Mouse (Mus musculus): ENCODE results near the gene Tarbp2. TPM values are rescaled to one million over a fixed set of nuclear protein-coding genes. Genes with fewer than 3 reads are reported as not detected.

The Tarbp2 gene
- polyA plus RNA-seq, 1 experiment, result 54.9 TPM

DNA sequence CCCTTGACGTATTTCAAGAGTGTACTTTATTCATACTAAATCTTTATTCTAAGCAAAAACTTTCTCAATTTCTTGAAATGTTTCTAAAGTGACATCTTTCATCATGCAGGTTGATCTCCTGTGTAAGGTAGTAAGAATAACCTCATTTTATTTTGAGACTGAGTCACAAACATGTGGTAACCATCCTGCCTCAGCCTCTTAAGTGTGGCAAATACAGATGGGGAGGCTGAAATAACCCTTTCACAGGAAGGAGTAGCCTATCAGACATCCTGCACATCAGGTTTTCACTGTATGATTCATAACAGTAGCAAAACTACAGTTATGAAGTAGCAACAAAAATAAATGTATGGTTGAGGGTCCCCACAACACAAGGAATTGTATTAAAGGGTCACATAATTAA, 37.6 kb downstream of the Tarbp2 start:
- no peaks in the 10 kb centered on the region for H3K27me3 ChIP-seq (replicated peaks; ENCODE audit: control insufficient read depth, insufficient read depth, low read length)
- WGBS, result 95% methylated on average over 1 of the region's 1 CpGs
- TF ChIP-seq POLR2A (IDR thresholded peaks at IDR 0.05; ENCODE audit: low read depth, low read length) (no peak), CTCF (conservative IDR thresholded peaks at IDR 0.05; ENCODE audit: insufficient read depth, insufficient read length, low read depth, low read length) (no peak)
- no peak overlapping the region for H3K4me3 ChIP-seq (ENCODE audit: insufficient read depth, low read depth, low read length)
- no peak overlapping the region for H3K27ac ChIP-seq (ENCODE audit: insufficient read depth, low read depth, low read length)
- peaks cover 6% of the 10 kb centered on the region; the same call in 1 of the 2 replicates for H3K36me3 ChIP-seq (ENCODE audit: control insufficient read depth, insufficient read depth, low read length)
- no peaks in the 10 kb centered on the region for H3K4me1 ChIP-seq (ENCODE audit: control insufficient read depth, insufficient read depth, low read length)
- no peak for DNase-seq

DNA sequence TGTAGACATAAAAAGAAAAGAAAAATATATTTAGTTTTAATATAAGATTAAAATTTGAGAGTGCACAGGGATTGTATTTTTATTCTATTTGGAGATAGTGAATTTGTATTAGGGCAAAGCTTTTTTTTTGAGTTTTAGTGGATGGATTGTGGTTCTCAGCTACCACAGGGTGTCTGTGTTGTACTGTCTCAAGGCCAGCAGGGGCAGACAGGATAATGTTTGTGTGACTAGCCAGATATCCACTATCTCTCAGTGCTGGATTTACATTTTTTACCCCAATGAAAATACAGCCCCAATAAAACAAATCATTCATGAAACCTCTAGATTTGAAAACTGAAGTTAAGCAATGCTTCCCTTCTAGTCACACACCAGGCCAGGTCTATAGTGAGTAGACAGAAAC, 39.6 kb downstream of the Tarbp2 start:
- peaks cover 6% of the 10 kb centered on the region; the same call in 1 of the 2 replicates for H3K36me3 ChIP-seq (ENCODE audit: control insufficient read depth, insufficient read depth, low read length)

DNA sequence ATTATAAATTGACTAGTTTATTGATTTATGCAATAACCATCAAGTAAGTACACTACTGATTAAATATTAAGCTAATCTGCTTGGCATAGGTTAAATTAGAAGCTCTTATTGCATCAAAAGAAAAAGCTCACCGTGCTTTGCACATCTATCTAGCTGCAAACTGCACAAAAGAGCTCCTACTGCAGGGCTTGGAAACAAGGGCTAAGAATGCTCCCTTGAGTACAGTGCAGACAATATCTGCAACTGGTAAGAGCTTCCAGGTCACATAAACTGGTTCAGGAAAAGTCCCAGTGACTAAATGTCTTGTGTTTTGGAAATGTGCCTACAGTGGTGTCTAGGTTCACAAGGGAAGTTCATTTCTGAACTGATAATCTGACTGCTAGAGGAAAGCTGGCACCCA, 44.5 kb downstream of the Tarbp2 start:
- Histone ChIP-seq H3K4me3 (ENCODE audit: insufficient read depth, low read depth, low read length) (no peak overlapping the region), H3K36me3 (ENCODE audit: control insufficient read depth, insufficient read depth, low read length) (no peaks in the 10 kb centered on the region; the same call in 1 of the 2 replicates), H3K4me1 (ENCODE audit: control insufficient read depth, insufficient read depth, low read length) (no peaks in the 10 kb centered on the region), H3K27me3 (replicated peaks; ENCODE audit: control insufficient read depth, insufficient read depth, low read length) (no peaks in the 10 kb centered on the region), H3K27ac (ENCODE audit: insufficient read depth, low read depth, low read length) (no peak overlapping the region)
- TF ChIP-seq CTCF (conservative IDR thresholded peaks at IDR 0.05; ENCODE audit: insufficient read depth, insufficient read length, low read depth, low read length) (no peak), POLR2A (IDR thresholded peaks at IDR 0.05; ENCODE audit: low read depth, low read length) (no peak)
- no peak for DNase-seq
- WGBS, result 54% methylated on average over 1 of the region's 1 CpGs

More for the DNA sequence above, 39.6 kb downstream of the Tarbp2 start:
- Histone ChIP-seq H3K27ac (ENCODE audit: insufficient read depth, low read depth, low read length) (no peak overlapping the region), H3K27me3 (replicated peaks; ENCODE audit: control insufficient read depth, insufficient read depth, low read length) (no peaks in the 10 kb centered on the region), H3K4me1 (ENCODE audit: control insufficient read depth, insufficient read depth, low read length) (no peaks in the 10 kb centered on the region), H3K4me3 (ENCODE audit: insufficient read depth, low read depth, low read length) (no peak overlapping the region)
- TF ChIP-seq POLR2A (IDR thresholded peaks at IDR 0.05; ENCODE audit: low read depth, low read length) (no peak), CTCF (conservative IDR thresholded peaks at IDR 0.05; ENCODE audit: insufficient read depth, insufficient read length, low read depth, low read length) (no peak)
- no peak for DNase-seq

DNA sequence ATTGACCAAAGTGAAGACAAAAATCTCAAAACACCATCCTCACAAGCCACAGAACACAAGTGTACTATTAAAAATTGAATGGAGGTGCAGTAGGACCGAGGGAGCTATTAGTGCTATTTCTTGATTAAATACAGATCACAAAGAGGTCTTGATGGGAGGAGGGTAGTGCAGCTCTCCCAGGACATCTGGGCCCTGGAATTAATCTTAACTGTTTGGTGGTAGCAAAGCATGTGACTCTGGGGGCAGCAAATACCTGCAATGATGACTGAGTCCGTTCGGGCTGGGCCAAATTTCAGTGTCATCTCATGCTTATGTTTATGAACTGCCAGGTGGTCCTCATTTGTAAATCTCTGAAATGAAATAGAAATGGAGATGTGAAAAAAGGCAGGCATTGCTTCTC, 45.1 kb downstream of the Tarbp2 start:
- no peak for DNase-seq
- 94% methylated on average over 3 of the region's 3 CpGs for WGBS
- TF ChIP-seq CTCF (conservative IDR thresholded peaks at IDR 0.05; ENCODE audit: insufficient read depth, insufficient read length, low read depth, low read length) (no peak), POLR2A (IDR thresholded peaks at IDR 0.05; ENCODE audit: low read depth, low read length) (no peak)
- Histone ChIP-seq H3K4me3 (ENCODE audit: insufficient read depth, low read depth, low read length) (no peak overlapping the region), H3K4me1 (ENCODE audit: control insufficient read depth, insufficient read depth, low read length) (no peaks in the 10 kb centered on the region), H3K27me3 (replicated peaks; ENCODE audit: control insufficient read depth, insufficient read depth, low read length) (no peaks in the 10 kb centered on the region), H3K36me3 (ENCODE audit: control insufficient read depth, insufficient read depth, low read length) (no peaks in the 10 kb centered on the region; the same call in 1 of the 2 replicates), H3K27ac (ENCODE audit: insufficient read depth, low read depth, low read length) (no peak overlapping the region)

DNA sequence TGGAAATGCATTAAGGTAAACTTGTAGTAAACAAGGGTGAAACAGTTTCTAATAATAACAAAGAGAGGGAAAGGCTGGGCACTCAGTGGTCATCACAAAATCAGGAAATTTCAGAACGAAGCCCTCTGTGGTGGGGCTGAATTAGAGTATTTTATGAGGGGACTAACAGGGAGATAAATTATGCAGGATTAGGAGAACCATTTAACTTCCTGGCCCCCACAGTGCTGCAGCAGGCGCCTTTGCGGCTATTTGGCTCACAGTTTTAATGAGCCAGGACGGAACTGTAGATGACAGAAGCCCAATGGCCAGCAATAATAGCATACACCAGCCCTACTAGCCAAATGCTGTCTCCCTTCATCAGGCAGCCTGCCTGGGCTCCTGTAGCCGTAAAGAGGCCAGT, 45.7 kb downstream of the Tarbp2 start:
- TF ChIP-seq POLR2A (IDR thresholded peaks at IDR 0.05; ENCODE audit: low read depth, low read length) (no peak), CTCF (conservative IDR thresholded peaks at IDR 0.05; ENCODE audit: insufficient read depth, insufficient read length, low read depth, low read length) (no peak)
- Histone ChIP-seq H3K27ac (ENCODE audit: insufficient read depth, low read depth, low read length) (no peak overlapping the region), H3K27me3 (replicated peaks; ENCODE audit: control insufficient read depth, insufficient read depth, low read length) (no peaks in the 10 kb centered on the region), H3K4me1 (ENCODE audit: control insufficient read depth, insufficient read depth, low read length) (no peaks in the 10 kb centered on the region), H3K36me3 (ENCODE audit: control insufficient read depth, insufficient read depth, low read length) (no peaks in the 10 kb centered on the region; the same call in 1 of the 2 replicates), H3K4me3 (ENCODE audit: insufficient read depth, low read depth, low read length) (no peak overlapping the region)
- no peak for DNase-seq
- WGBS, result 85% methylated on average over 5 of the region's 5 CpGs

DNA sequence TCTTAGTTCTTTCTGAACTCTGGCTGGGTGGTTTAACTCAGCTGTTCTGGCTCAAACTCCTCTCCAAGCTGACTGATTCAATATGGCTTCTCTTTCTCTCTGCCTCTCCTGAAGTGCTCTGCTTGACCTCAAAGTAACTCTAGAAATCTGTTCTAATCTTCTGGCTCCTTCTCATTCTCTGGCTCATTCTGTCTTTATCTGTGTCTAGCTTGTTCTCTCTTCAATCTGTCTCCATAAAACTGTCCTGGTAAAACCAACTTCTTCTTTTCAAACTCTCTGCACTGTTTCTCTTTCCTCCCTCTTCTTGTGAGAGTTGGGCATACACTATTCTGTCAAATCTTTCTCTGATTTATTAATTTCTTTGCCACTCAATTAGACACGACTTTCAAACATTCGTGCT, 49.9 kb downstream of the Tarbp2 start:
- TF ChIP-seq POLR2A (IDR thresholded peaks at IDR 0.05; ENCODE audit: low read depth, low read length) (no peak), CTCF (conservative IDR thresholded peaks at IDR 0.05; ENCODE audit: insufficient read depth, insufficient read length, low read depth, low read length) (no peak)
- Histone ChIP-seq H3K36me3 (ENCODE audit: control insufficient read depth, insufficient read depth, low read length) (no peaks in the 10 kb centered on the region), H3K4me3 (ENCODE audit: insufficient read depth, low read depth, low read length) (no peak overlapping the region), H3K27me3 (replicated peaks; ENCODE audit: control insufficient read depth, insufficient read depth, low read length) (no peaks in the 10 kb centered on the region), H3K4me1 (ENCODE audit: control insufficient read depth, insufficient read depth, low read length) (no peaks in the 10 kb centered on the region), H3K27ac (ENCODE audit: insufficient read depth, low read depth, low read length) (no peak overlapping the region)
- no peak for DNase-seq
- 79% methylated on average over 2 of the region's 2 CpGs for WGBS

DNA sequence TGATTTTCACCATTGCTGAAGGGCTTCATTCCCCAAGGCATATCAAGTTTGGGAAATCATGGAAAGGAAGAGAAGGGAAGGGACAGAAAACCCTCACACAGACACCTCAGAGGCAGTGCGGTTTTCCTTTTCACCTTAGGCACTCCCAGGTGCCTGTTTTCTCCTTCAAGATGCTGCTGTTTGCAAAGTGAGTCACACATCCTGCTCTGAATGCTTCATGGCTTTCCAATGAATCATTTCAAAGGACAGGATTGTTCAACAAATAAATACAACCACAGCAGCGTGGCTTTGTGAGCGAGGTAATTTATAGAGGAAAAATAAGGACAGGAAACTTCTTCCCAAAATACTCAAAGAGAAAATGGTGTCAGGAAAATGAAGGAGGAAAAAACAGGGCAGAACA, 54.1 kb downstream of the Tarbp2 start:
- TF ChIP-seq CTCF (conservative IDR thresholded peaks at IDR 0.05; ENCODE audit: insufficient read depth, insufficient read length, low read depth, low read length) (no peak), POLR2A (IDR thresholded peaks at IDR 0.05; ENCODE audit: low read depth, low read length) (no peak)
- Histone ChIP-seq H3K27me3 (replicated peaks; ENCODE audit: control insufficient read depth, insufficient read depth, low read length) (no peaks in the 10 kb centered on the region), H3K4me3 (ENCODE audit: insufficient read depth, low read depth, low read length) (no peak overlapping the region), H3K27ac (ENCODE audit: insufficient read depth, low read depth, low read length) (no peak overlapping the region), H3K36me3 (ENCODE audit: control insufficient read depth, insufficient read depth, low read length) (no peaks in the 10 kb centered on the region; the same call in 1 of the 2 replicates), H3K4me1 (ENCODE audit: control insufficient read depth, insufficient read depth, low read length) (no peaks in the 10 kb centered on the region)
- DNase-seq, result no peak
- WGBS, result 37% methylated on average over 3 of the region's 3 CpGs

Other genes with a start within 250 kb of the Tarbp2 start
- 0.41 TPM in 2 replicates for gene Gm9918, start 247.6 kb upstream of the Tarbp2 start, polyA plus RNA-seq (2012; rRNA removed)
- 66.5 and 72.1 TPM in 2 replicates for gene Mfsd5, start 238.7 kb upstream of the Tarbp2 start, polyA plus RNA-seq (2012; rRNA removed)
- gene Espl1, start 221.9 kb upstream of the Tarbp2 start, polyA plus RNA-seq (2012; rRNA removed), result 0.45 and 0.53 TPM in 2 replicates
- 141 and 206 TPM in 2 replicates for gene Pfdn5, start 192.1 kb upstream of the Tarbp2 start, polyA plus RNA-seq (2012; rRNA removed)
- gene Myg1, start 186.5 kb upstream of the Tarbp2 start, polyA plus RNA-seq (2012; rRNA removed), result 70.0 and 72.6 TPM in 2 replicates
- gene Aaas, start 167.4 kb upstream of the Tarbp2 start, polyA plus RNA-seq (2012; rRNA removed), result 31.1 and 38.1 TPM in 2 replicates
- gene Sp7, start 151.0 kb upstream of the Tarbp2 start, polyA plus RNA-seq (2012; rRNA removed), result 0.05 and 0.06 TPM in 2 replicates
- gene Sp1, start 112.0 kb upstream of the Tarbp2 start, polyA plus RNA-seq (2012; rRNA removed), result 15.7 and 17.6 TPM in 2 replicates
- 0.67 and 1.4 TPM in 2 replicates for gene Amhr2, start 72.8 kb upstream of the Tarbp2 start, polyA plus RNA-seq (2012; rRNA removed)
- 181 and 204 TPM in 2 replicates for gene Prr13, start 59.2 kb upstream of the Tarbp2 start, polyA plus RNA-seq (2012; rRNA removed)
- 572 and 616 TPM in 2 replicates for gene Pcbp2, start 47.7 kb upstream of the Tarbp2 start, polyA plus RNA-seq (2012; rRNA removed)
- not detected in 2 replicates for gene Gm10337, start 14.5 kb upstream of the Tarbp2 start, polyA plus RNA-seq (2012; rRNA removed)
- 7.7 and 9.0 TPM in 2 replicates for gene Map3k12, start 1.1 kb upstream of the Tarbp2 start, polyA plus RNA-seq (2012; rRNA removed)
- gene Npff, start 6.8 kb downstream of the Tarbp2 start, polyA plus RNA-seq (2012; rRNA removed), result 3.4 and 5.6 TPM in 2 replicates
- gene Gm28047, start 106.9 kb downstream of the Tarbp2 start, polyA plus RNA-seq (2012; rRNA removed), result not detected in 2 replicates
- gene Atf7, start 107.3 kb downstream of the Tarbp2 start, polyA plus RNA-seq (2012; rRNA removed), result 78.9 and 84.6 TPM in 2 replicates
- 563 and 636 TPM in 2 replicates for gene Atp5g2, start 154.2 kb downstream of the Tarbp2 start, polyA plus RNA-seq (2012; rRNA removed)
- gene Calcoco1, start 204.0 kb downstream of the Tarbp2 start, polyA plus RNA-seq (2012; rRNA removed), result 57.7 and 60.6 TPM in 2 replicates